8 mouse cellular contexts compared by ENCODE assay signal in genomic region chr13:97145834-97146233, GRCm38 (mm10). TPM values are rescaled to one million over a fixed set of nuclear protein-coding genes. Genes with fewer than 3 reads are reported as not detected.
DNase-seq lines count a peak whose midpoint lies in the region; ATAC-seq and TF ChIP-seq lines count a peak whose summit lies in the region.

No protein-coding gene starts in this region.

- intact Hi-C loops in gastrocnemius, postnatal 14 days (cut with DNase I; ENCODE audit: low total_unique reads) = no loop called here

- H3K4me1 ChIP-seq in forebrain, postnatal 0 days (ENCODE audit: insufficient read depth) = no peaks in the 10 kb centered on the region
- no peaks in the 10 kb centered on the region for H3K4me1 ChIP-seq in forebrain, embryonic 10.5 days
- H3K4me1 ChIP-seq in midbrain, postnatal 0 days (ENCODE audit: insufficient read depth, low read length) = no peaks in the 10 kb centered on the region
- H3K4me1 ChIP-seq in midbrain, embryonic 10.5 days = no peaks in the 10 kb centered on the region

- no peaks in the 10 kb centered on the region for H3K27me3 ChIP-seq in forebrain, postnatal 0 days (ENCODE audit: insufficient read depth, low read length)
- no peaks in the 10 kb centered on the region for H3K27me3 ChIP-seq in forebrain, embryonic 10.5 days (ENCODE audit: poor library complexity, severe bottlenecking)
- no peaks in the 10 kb centered on the region for H3K27me3 ChIP-seq in midbrain, postnatal 0 days (ENCODE audit: insufficient read depth, low read length)
- H3K27me3 ChIP-seq in midbrain, embryonic 10.5 days (ENCODE audit: low read depth, poor library complexity, severe bottlenecking) = no peaks in the 10 kb centered on the region

- peaks cover 60% of the 10 kb centered on the region for H3K36me3 ChIP-seq in forebrain, postnatal 0 days (ENCODE audit: insufficient read depth)
- H3K36me3 ChIP-seq in forebrain, embryonic 10.5 days (replicated peaks) = peaks cover 75% of the 10 kb centered on the region
- peaks cover 36% of the 10 kb centered on the region for H3K36me3 ChIP-seq in midbrain, postnatal 0 days (ENCODE audit: insufficient read depth, low read length)
- peaks cover 77% of the 10 kb centered on the region for H3K36me3 ChIP-seq in midbrain, embryonic 10.5 days

- no peak overlapping the region for H3K27ac ChIP-seq in forebrain, postnatal 0 days (ENCODE audit: low read depth, low read length)
- no peak overlapping the region for H3K27ac ChIP-seq in forebrain, embryonic 10.5 days
- H3K27ac ChIP-seq in midbrain, postnatal 0 days (ENCODE audit: low read depth, low read length) = no peak overlapping the region
- H3K27ac ChIP-seq in midbrain, embryonic 10.5 days (replicated peaks) = no peak overlapping the region

- no peak overlapping the region for H3K4me2 ChIP-seq in forebrain, postnatal 0 days (ENCODE audit: low read depth)
- H3K4me2 ChIP-seq in midbrain, postnatal 0 days (ENCODE audit: low read depth, low read length, poor library complexity, severe bottlenecking) = no peak overlapping the region

- no peak for TF ChIP-seq POLR2A in brain, embryonic 14.5 days (IDR thresholded peaks at IDR 0.05; ENCODE audit: borderline replicate concordance, extremely low read depth, insufficient read depth, insufficient read length, poor library complexity, severe bottlenecking)

- DNase-seq in forebrain, postnatal 0 days = peak; percentile 60
- no peak for DNase-seq in forebrain, embryonic 10.5 days (ENCODE audit: extremely low spot score, low spot score)
- DNase-seq in midbrain, postnatal 0 days (ENCODE audit: low spot score) = peak; percentile 79
- no peak for DNase-seq in midbrain, embryonic 10.5 days (ENCODE audit: low spot score)
- DNase-seq in brain, embryonic 14.5 days (ENCODE audit: low read depth) = peak; percentile 69
- DNase-seq in gastrocnemius, postnatal 14 days = peak; percentile 13

- 60% methylated on average over 4 of the region's 4 CpGs for WGBS in forebrain, postnatal 0 days
- 63% methylated on average over 4 of the region's 4 CpGs for WGBS in forebrain, embryonic 10.5 days
- 58% methylated on average over 4 of the region's 4 CpGs for WGBS in midbrain, postnatal 0 days
- 61% methylated on average over 4 of the region's 4 CpGs for WGBS in midbrain, embryonic 10.5 days

- ATAC-seq in forebrain, postnatal 0 days = no peak
- no peak for ATAC-seq in midbrain, postnatal 0 days (ENCODE audit: low FRiP score)
- ATAC-seq in megakaryocyte-erythroid progenitor cell, adult 5-6 weeks (replicated peaks; ENCODE audit: low FRiP score, low TSS enrichment, poor library complexity, severe bottlenecking) = peak; percentile 90
- ATAC-seq in frontal cortex, adult (ENCODE audit: low TSS enrichment) = no peak

- TF ChIP-seq CTCF in forebrain, postnatal 0 days (IDR thresholded peaks at IDR 0.05; ENCODE audit: low read depth) = peak; percentile 69
- peak; percentile 80 for TF ChIP-seq CTCF in midbrain, postnatal 0 days (IDR thresholded peaks at IDR 0.05)
- peak; percentile 54 for TF ChIP-seq CTCF in brain, embryonic 14.5 days (IDR thresholded peaks at IDR 0.05; ENCODE audit: borderline replicate concordance, extremely low read depth, insufficient read depth, insufficient read length)

- no peak overlapping the region for H3K9ac ChIP-seq in forebrain, postnatal 0 days
- no peak overlapping the region for H3K9ac ChIP-seq in midbrain, postnatal 0 days (replicated peaks; ENCODE audit: low read length, poor library complexity, severe bottlenecking)

- H3K4me3 ChIP-seq in forebrain, postnatal 0 days (ENCODE audit: low read depth, low read length) = no peak overlapping the region
- no peak overlapping the region for H3K4me3 ChIP-seq in forebrain, embryonic 10.5 days
- H3K4me3 ChIP-seq in midbrain, postnatal 0 days (ENCODE audit: low read depth, low read length) = no peak overlapping the region
- H3K4me3 ChIP-seq in midbrain, embryonic 10.5 days = no peak overlapping the region

- no peaks in the 10 kb centered on the region for H3K9me3 ChIP-seq in forebrain, postnatal 0 days (ENCODE audit: low read length)
- no peaks in the 10 kb centered on the region for H3K9me3 ChIP-seq in forebrain, embryonic 10.5 days
- no peaks in the 10 kb centered on the region for H3K9me3 ChIP-seq in midbrain, postnatal 0 days (ENCODE audit: low read length)
- H3K9me3 ChIP-seq in midbrain, embryonic 10.5 days (replicated peaks) = no peaks in the 10 kb centered on the region

RNA-seq across cellular contexts. Expression of gene Gfm2, which starts 8.1 kb away (rescaled TPM):
- 25.1 and 32.1 TPM in 2 replicates for total RNA-seq in forebrain, postnatal 0 days (2014; rRNA removed)
- 12.8 and 15.5 TPM in 2 replicates for polyA plus RNA-seq in forebrain, postnatal 0 days (2015; fragmentation: Nextera tagmentation; extraction: Ambion mirVana)
- polyA plus RNA-seq in forebrain, embryonic 10.5 days (2016; fragmentation: Nextera tagmentation; extraction: Ambion mirVana) = 44.0 and 47.1 TPM in 2 replicates
- 23.1 and 31.4 TPM in 2 replicates for total RNA-seq in midbrain, postnatal 0 days (2014; rRNA removed)
- 21.5 and 24.1 TPM in 2 replicates for polyA plus RNA-seq in midbrain, postnatal 0 days (2015; fragmentation: Nextera tagmentation; extraction: Ambion mirVana)
- polyA plus RNA-seq in midbrain, embryonic 10.5 days (2016; fragmentation: Nextera tagmentation; extraction: Ambion mirVana) = 39.2 and 45.1 TPM in 2 replicates
- 34.5 and 35.4 TPM in 2 replicates for polyA plus RNA-seq in brain, embryonic 14.5 days (2012; rRNA removed)
- 10 to 100 TPM; 39.8 to 47.7 TPM for total RNA-seq in gastrocnemius, postnatal 14 days (2021)
- 38.1 and 50.3 TPM in 2 replicates for total RNA-seq in megakaryocyte-erythroid progenitor cell, adult 5-6 weeks (2014; fragmentation: Nextera tagmentation)
- total RNA-seq in megakaryocyte-erythroid progenitor cell, adult 5-6 weeks (2017) = 39.2 and 40.1 TPM in 2 replicates

RNA-seq across cellular contexts. Expression of gene Nsa2, which starts 8.1 kb away (rescaled TPM):
- total RNA-seq in forebrain, postnatal 0 days (2014; rRNA removed) = 48.6 and 77.5 TPM in 2 replicates
- polyA plus RNA-seq in forebrain, postnatal 0 days (2015; fragmentation: Nextera tagmentation; extraction: Ambion mirVana) = 43.5 and 52.1 TPM in 2 replicates
- 60.6 and 65.2 TPM in 2 replicates for polyA plus RNA-seq in forebrain, embryonic 10.5 days (2016; fragmentation: Nextera tagmentation; extraction: Ambion mirVana)
- 24.1 and 32.0 TPM in 2 replicates for total RNA-seq in midbrain, postnatal 0 days (2014; rRNA removed)
- polyA plus RNA-seq in midbrain, postnatal 0 days (2015; fragmentation: Nextera tagmentation; extraction: Ambion mirVana) = 35.6 and 40.2 TPM in 2 replicates
- polyA plus RNA-seq in midbrain, embryonic 10.5 days (2016; fragmentation: Nextera tagmentation; extraction: Ambion mirVana) = 57.4 and 60.5 TPM in 2 replicates
- 59.7 and 76.7 TPM in 2 replicates for polyA plus RNA-seq in brain, embryonic 14.5 days (2012; rRNA removed)
- total RNA-seq in gastrocnemius, postnatal 14 days (2021) = 10 to 100 TPM; 66.5 to 67.6 TPM
- total RNA-seq in megakaryocyte-erythroid progenitor cell, adult 5-6 weeks (2014; fragmentation: Nextera tagmentation) = 177 and 255 TPM in 2 replicates
- 382 and 513 TPM in 2 replicates for total RNA-seq in megakaryocyte-erythroid progenitor cell, adult 5-6 weeks (2017)

RNA-seq across cellular contexts. Expression of gene Gm6169, which starts 46.8 kb away (rescaled TPM):
- 0.62 TPM in 1 of 2 replicates, not detected in the other for total RNA-seq in forebrain, postnatal 0 days (2014; rRNA removed)
- polyA plus RNA-seq in forebrain, postnatal 0 days (2015; fragmentation: Nextera tagmentation; extraction: Ambion mirVana) = 1.0 and 1.7 TPM in 2 replicates
- 0.37 and 1.7 TPM in 2 replicates for polyA plus RNA-seq in forebrain, embryonic 10.5 days (2016; fragmentation: Nextera tagmentation; extraction: Ambion mirVana)
- not detected in 2 replicates for total RNA-seq in midbrain, postnatal 0 days (2014; rRNA removed)
- polyA plus RNA-seq in midbrain, postnatal 0 days (2015; fragmentation: Nextera tagmentation; extraction: Ambion mirVana) = 0.58 and 0.89 TPM in 2 replicates
- 1.3 and 1.8 TPM in 2 replicates for polyA plus RNA-seq in midbrain, embryonic 10.5 days (2016; fragmentation: Nextera tagmentation; extraction: Ambion mirVana)
- polyA plus RNA-seq in brain, embryonic 14.5 days (2012; rRNA removed) = 0.21 and 0.94 TPM in 2 replicates
- 1 to 10 TPM in 1 of 2 experiments, not detected in 1; 8.9 TPM for total RNA-seq in gastrocnemius, postnatal 14 days (2021)
- 0.46 and 2.0 TPM in 2 replicates for total RNA-seq in megakaryocyte-erythroid progenitor cell, adult 5-6 weeks (2014; fragmentation: Nextera tagmentation)
- total RNA-seq in megakaryocyte-erythroid progenitor cell, adult 5-6 weeks (2017) = 0.33 and 2.1 TPM in 2 replicates

RNA-seq across cellular contexts. Expression of gene Hexb, which starts 52.3 kb away (rescaled TPM):
- 49.2 and 54.3 TPM in 2 replicates for total RNA-seq in forebrain, postnatal 0 days (2014; rRNA removed)
- 49.2 and 50.6 TPM in 2 replicates for polyA plus RNA-seq in forebrain, postnatal 0 days (2015; fragmentation: Nextera tagmentation; extraction: Ambion mirVana)
- polyA plus RNA-seq in forebrain, embryonic 10.5 days (2016; fragmentation: Nextera tagmentation; extraction: Ambion mirVana) = 18.4 and 20.5 TPM in 2 replicates
- 55.1 and 70.5 TPM in 2 replicates for total RNA-seq in midbrain, postnatal 0 days (2014; rRNA removed)
- 57.7 and 59.7 TPM in 2 replicates for polyA plus RNA-seq in midbrain, postnatal 0 days (2015; fragmentation: Nextera tagmentation; extraction: Ambion mirVana)
- 18.5 and 19.8 TPM in 2 replicates for polyA plus RNA-seq in midbrain, embryonic 10.5 days (2016; fragmentation: Nextera tagmentation; extraction: Ambion mirVana)
- polyA plus RNA-seq in brain, embryonic 14.5 days (2012; rRNA removed) = 25.8 and 28.2 TPM in 2 replicates
- total RNA-seq in gastrocnemius, postnatal 14 days (2021) = 10 to 100 TPM; 12.8 to 13.0 TPM
- total RNA-seq in megakaryocyte-erythroid progenitor cell, adult 5-6 weeks (2014; fragmentation: Nextera tagmentation) = 4.1 and 10.7 TPM in 2 replicates
- 6.2 and 9.4 TPM in 2 replicates for total RNA-seq in megakaryocyte-erythroid progenitor cell, adult 5-6 weeks (2017)

Comparison
In these comparisons a context has a peak if more than half of its experiments do, and no peak if none do; other contexts are left out.
1. DNase-seq: peak in forebrain, postnatal 0 days (single experiment), midbrain, postnatal 0 days (single experiment), brain, embryonic 14.5 days (single experiment) and gastrocnemius, postnatal 14 days (single experiment); none in forebrain, embryonic 10.5 days (single experiment) and midbrain, embryonic 10.5 days (single experiment).
2. Peak in every context shown above with its lines, with median percentiles within 50 percentile points of each other: CTCF ChIP-seq.